Mouse (Mus musculus) heart, adult 8-10 months (tissue): ENCODE measurements around the gene Shank1. TPM values are rescaled to one million over a fixed set of nuclear protein-coding genes. Genes with fewer than 3 reads are reported as not detected.
A peak's percentile ranks its signal among the peaks of the same experiment; 100 is the strongest.

ENCODE experiments used
- DNase-seq: peaks from one replicate; pipeline ENCODE4 v3.0.0; 2022; ENCODE audit warnings: low spot score
- total RNA-seq, 4 experiments: library from RNA; stranded (reverse); gene quantifications; 2 replicates each; pipeline ENCODE4 v1.2.4; 2022

Shank1 gene
- total RNA-seq, 4 experiments from 2014 or later: 1.8 to 4.7 (median 3.3) TPM

GRCm38 (mm10) chr7:44341119-44341518 is 31.1 kb downstream of the Shank1 start:
- no peak for DNase-seq

- no peak for DNase-seq
Measured at GRCm38 (mm10) chr7:44341714-44342113, 31.7 kb downstream of the Shank1 start.

GRCm38 (mm10) chr7:44343459-44344015 is 33.5 kb downstream of the Shank1 start:
- no peak for DNase-seq

- no peak for DNase-seq
Measured at GRCm38 (mm10) chr7:44344622-44345021, 34.6 kb downstream of the Shank1 start.

GRCm38 (mm10) chr7:44349043-44349442 is 39.0 kb downstream of the Shank1 start:
- DNase-seq: no peak

GRCm38 (mm10) chr7:44350957-44351711 is 41.1 kb downstream of the Shank1 start:
- peak; percentile 79 for DNase-seq

GRCm38 (mm10) chr7:44351881-44352749 is 42.1 kb downstream of the Shank1 start:
- DNase-seq: no peak

GRCm38 (mm10) chr7:44352750-44353600 is 42.9 kb downstream of the Shank1 start:
- no peak for DNase-seq

GRCm38 (mm10) chr7:44353601-44354340 is 43.7 kb downstream of the Shank1 start:
- DNase-seq: no peak

GRCm38 (mm10) chr7:44355411-44355810 is 45.4 kb downstream of the Shank1 start:
- no peak for DNase-seq

- DNase-seq: no peak
Measured at GRCm38 (mm10) chr7:44356590-44357481, 46.8 kb downstream of the Shank1 start.

- DNase-seq: no peak
Measured at GRCm38 (mm10) chr7:44357531-44357930, 47.5 kb downstream of the Shank1 start.

- no peak for DNase-seq
Measured at GRCm38 (mm10) chr7:44358012-44358411, 48.0 kb downstream of the Shank1 start.

- no peak for DNase-seq
Measured at GRCm38 (mm10) chr7:44358886-44359654, 49.0 kb downstream of the Shank1 start.

GRCm38 (mm10) chr7:44359908-44360672 is 50.0 kb downstream of the Shank1 start:
- DNase-seq: peak; percentile 86

- no peak for DNase-seq
Measured at GRCm38 (mm10) chr7:44360792-44361301, 50.8 kb downstream of the Shank1 start.

GRCm38 (mm10) chr7:44372678-44373077 is 62.6 kb downstream of the Shank1 start:
- no peak for DNase-seq

- DNase-seq: no peak
Measured at GRCm38 (mm10) chr7:44373460-44373859, 63.4 kb downstream of the Shank1 start.
